Mouse (Mus musculus) stomach, postnatal 0 days (tissue): ENCODE results near the gene Xdh. TPM values are rescaled to one million over a fixed set of nuclear protein-coding genes. Genes with fewer than 3 reads are reported as not detected.
"Not testable (repeated sequence)": the region's sequence is repeated elsewhere in the genome, so short reads cannot be mapped to it uniquely, and the experiment has no call there.

Experiments
- ATAC-seq: fragments of 200-750 bp; cut with Nextera tagmentation; 2 replicates; pipeline ENCODE4 v1.8.0; 2017; ENCODE audit not compliant: low FRiP score, low TSS enrichment
- DNase-seq: peaks from one replicate; pipeline ENCODE4 v3.0.0-alpha.2; 2016; ENCODE audit warnings: low spot score
- H3K27ac ChIP-seq: fragments of 300-500 bp; sonication (generic); replicated peaks from 2 replicates; pipeline ENCODE4 v1.5.1; 2014; ENCODE audit warnings: mild to moderate bottlenecking, control low read depth
- H3K27me3 ChIP-seq: fragments of 300-500 bp; sonication (generic); 2 replicates; pipeline ENCODE4 v1.6.1; 2014; ENCODE audit warnings: low read length; ENCODE audit not compliant: control insufficient read depth, insufficient read depth
- H3K36me3 ChIP-seq: fragments of 300-500 bp; sonication (generic); 2 replicates; pipeline ENCODE4 v1.6.1; 2014; ENCODE audit warnings: low read length, mixed read lengths; ENCODE audit not compliant: control insufficient read depth, insufficient read depth
- H3K4me1 ChIP-seq: fragments of 300-500 bp; sonication (generic); replicated peaks from 2 replicates; pipeline ENCODE4 v1.6.1; 2014; ENCODE audit warnings: antibody characterized with exemption; ENCODE audit not compliant: control insufficient read depth, insufficient read depth
- H3K4me2 ChIP-seq: fragments of 300-500 bp; sonication (generic); replicated peaks from 2 replicates; pipeline ENCODE4 v1.6.1; 2014; ENCODE audit warnings: low read depth, mild to moderate bottlenecking, control low read depth, moderate library complexity
- H3K4me3 ChIP-seq: fragments of 300-500 bp; sonication (generic); 2 replicates; pipeline ENCODE4 v1.5.1; 2014; ENCODE audit warnings: low read depth, low read length, control low read depth
- H3K9ac ChIP-seq: fragments of 300-500 bp; sonication (generic); 2 replicates; pipeline ENCODE4 v1.6.1; 2014; ENCODE audit warnings: mild to moderate bottlenecking, low read length, control low read depth, mixed read lengths
- H3K9me3 ChIP-seq: fragments of 300-500 bp; sonication (generic); 2 replicates; pipeline ENCODE4 v1.6.1; 2016; ENCODE audit warnings: low read length; ENCODE audit not compliant: control insufficient read depth
- CTCF ChIP-seq: IDR thresholded peaks from 2 replicates; pipeline ENCODE4 v1.5.1; 2016; ENCODE audit warnings: antibody characterized with exemption, low read depth, mild to moderate bottlenecking, moderate library complexity
- EP300 ChIP-seq: optimal IDR thresholded peaks from 2 replicates; pipeline ENCODE3; 2016; ENCODE audit warnings: antibody characterized with exemption
- WGBS: fragments of 180-500 bp; shearing (Covaris S2); extraction: QIAGEN DNeasy Blood & Tissue Kit; methylation state at CpG from one replicate; pipeline ENCODE4 v1.1.7; 2014; 5-methylcytosine and 5-hydroxymethylcytosine counted together
- polyA plus RNA-seq: library from polyadenylated mRNA; unstranded; fragments of >200 nt; fragmentation: Nextera tagmentation; extraction: Ambion mirVana; gene quantifications from 2 replicates; pipeline ENCODE4 v1.2.1, GENCODE M21; 2015

The Xdh gene
- polyA plus RNA-seq, 1 experiment from 2014 or later = 16.4 TPM

DNA sequence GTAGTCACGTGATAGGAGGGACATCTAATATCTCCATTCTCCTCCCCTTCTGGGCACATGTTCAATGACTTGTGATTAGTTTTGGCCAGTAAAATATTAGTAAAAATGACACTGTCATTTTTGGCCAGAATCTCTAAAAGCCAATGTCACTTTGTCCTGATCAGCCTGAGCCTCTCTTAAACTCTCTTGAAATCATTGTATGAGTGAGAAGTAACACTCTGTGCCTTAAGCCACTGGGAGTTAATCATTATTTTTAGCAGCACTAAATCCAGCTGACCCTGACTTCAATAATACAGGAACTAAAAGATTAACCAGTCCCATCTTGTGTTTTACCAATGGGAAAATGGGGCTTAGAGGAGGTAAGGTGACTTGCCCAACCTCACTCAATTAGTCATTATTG is 102.6 kb downstream of the Xdh start:
- Histone ChIP-seq H3K9me3 (no peaks in the 10 kb centered on the region), H3K4me2 (no peak overlapping the region), H3K27me3 (no peaks in the 10 kb centered on the region), H3K9ac (no peak overlapping the region), H3K4me1 (no peaks in the 10 kb centered on the region), H3K36me3 (no peaks in the 10 kb centered on the region), H3K4me3 (no peak overlapping the region), H3K27ac (no peak overlapping the region)
- ATAC-seq (no peak), DNase-seq (no peak)
- no peak for TF ChIP-seq EP300
- no peak for TF ChIP-seq CTCF
- 90% methylated on average over 1 of the region's 1 CpGs for WGBS

DNA sequence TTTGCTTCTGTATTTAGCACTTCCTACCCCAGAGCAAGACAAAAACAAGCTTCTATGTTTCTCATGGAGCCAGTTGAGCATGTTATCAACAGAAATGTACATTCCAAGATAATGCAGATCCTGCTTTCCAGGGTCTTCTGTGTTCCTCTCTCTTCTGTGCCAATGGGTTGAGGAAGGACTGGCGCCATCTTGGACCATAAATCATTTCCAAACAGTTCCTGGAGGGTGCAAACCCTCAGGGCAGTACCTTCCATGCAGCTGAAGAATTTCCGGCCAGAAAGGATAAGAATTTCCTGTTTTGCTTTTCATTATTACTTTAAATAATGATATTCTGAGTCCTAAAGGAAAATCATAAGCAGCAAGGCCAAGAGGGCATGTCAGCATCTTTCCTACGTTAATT is 104.4 kb downstream of the Xdh start:
- H3K27ac ChIP-seq = no peak overlapping the region
- DNase-seq (no peak), ATAC-seq (no peak)
- no peak overlapping the region for H3K4me2 ChIP-seq
- no peak overlapping the region for H3K9ac ChIP-seq
- WGBS = 59% methylated on average over 3 of the region's 3 CpGs
- H3K27me3 ChIP-seq = no peaks in the 10 kb centered on the region
- H3K36me3 ChIP-seq = no peaks in the 10 kb centered on the region
- no peaks in the 10 kb centered on the region for H3K9me3 ChIP-seq
- no peak overlapping the region for H3K4me3 ChIP-seq
- no peaks in the 10 kb centered on the region for H3K4me1 ChIP-seq
- TF ChIP-seq CTCF (no peak), EP300 (no peak)

DNA sequence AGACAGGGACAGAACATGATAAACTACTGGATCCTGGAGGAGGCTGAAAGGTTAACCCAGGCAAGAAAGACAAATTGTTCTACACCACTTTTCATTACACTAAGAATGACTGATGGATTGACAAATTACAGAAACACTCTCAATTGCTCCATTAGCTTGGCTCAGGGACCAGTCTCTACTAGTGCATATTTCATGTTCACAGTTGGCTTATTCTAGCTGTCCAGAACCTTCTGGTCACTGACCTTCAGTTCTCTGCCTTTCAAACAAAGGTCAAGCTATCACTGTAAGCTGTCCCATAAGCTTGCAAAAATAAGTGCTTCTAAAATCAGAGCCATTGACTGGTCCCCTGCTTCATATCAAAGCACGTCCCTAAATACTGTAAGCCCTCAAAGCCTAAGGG is 107.0 kb downstream of the Xdh start:
- H3K9me3 ChIP-seq = no peaks in the 10 kb centered on the region
- no peak for TF ChIP-seq CTCF
- H3K9ac ChIP-seq = no peak overlapping the region
- no peak for DNase-seq
- H3K27ac ChIP-seq = no peak overlapping the region
- 65% methylated on average over 1 of the region's 1 CpGs for whole genome bisulfite sequencing
- H3K36me3 ChIP-seq = no peaks in the 10 kb centered on the region
- no peaks in the 10 kb centered on the region for H3K4me1 ChIP-seq
- no peaks in the 10 kb centered on the region for H3K27me3 ChIP-seq
- no peak for ATAC-seq
- H3K4me2 ChIP-seq = no peak overlapping the region
- no peak overlapping the region for H3K4me3 ChIP-seq

DNA sequence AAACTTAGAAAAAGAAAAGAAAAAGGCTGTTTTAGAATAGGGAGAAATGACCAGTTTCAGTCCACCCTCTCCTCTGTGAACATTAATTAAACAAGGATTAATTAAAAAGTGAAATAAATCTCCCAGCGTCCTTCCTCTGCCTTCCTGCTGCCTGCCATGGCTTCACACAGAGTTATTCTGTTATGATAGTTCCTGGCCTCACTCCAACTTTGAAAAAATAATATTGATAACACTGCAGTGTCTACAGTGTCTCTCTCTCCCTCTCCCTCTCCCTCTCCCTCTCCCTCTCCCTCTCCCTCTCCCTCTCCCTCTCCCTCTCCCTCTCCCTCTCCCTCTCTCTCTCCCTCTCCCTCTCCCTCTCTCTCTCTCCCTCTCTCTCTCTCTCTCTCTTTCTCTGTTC is 110.1 kb downstream of the Xdh start:
- not testable (repeated sequence) for ATAC-seq
- WGBS = 27% methylated on average over 1 of the region's 1 CpGs

DNA sequence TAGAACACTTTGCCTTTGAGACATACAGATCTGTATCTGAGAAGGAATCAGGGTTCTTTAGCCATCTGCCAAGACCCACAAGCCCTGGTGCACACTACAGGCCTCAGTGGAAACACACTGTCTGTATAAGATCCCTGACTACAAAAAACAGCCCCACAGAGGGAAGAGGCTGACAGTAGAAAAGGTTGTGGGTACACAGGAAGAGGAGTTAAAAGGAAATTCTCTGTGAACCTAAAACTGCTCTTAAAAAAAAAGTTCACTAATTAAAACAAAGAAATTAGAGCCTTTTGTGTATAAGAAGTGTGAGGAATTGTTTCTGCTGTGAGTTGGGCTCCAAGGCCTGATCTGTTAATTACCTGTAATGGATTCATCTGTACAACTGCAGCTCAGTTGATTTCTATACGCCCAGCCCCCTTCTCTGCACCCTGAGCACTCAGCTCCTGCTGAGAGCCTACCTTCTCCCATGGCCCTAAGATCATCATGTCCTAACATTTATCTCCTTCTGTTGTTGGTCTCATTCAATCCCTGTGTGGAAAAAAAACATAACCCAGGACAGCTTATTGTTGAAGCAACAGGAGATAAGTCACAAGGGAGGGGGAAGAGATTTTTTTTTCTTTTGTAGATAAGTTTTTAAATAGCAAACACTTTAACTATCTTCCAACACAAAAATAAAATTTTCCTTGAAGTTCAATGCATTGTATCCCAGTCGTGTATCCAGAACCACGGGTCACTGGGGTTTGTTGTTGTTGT is 110.7 kb downstream of the Xdh start:
- Histone ChIP-seq H3K36me3 (no peaks in the 10 kb centered on the region), H3K4me2 (no peak overlapping the region), H3K4me1 (no peaks in the 10 kb centered on the region), H3K9ac (no peak overlapping the region), H3K27me3 (no peaks in the 10 kb centered on the region), H3K27ac (no peak overlapping the region), H3K9me3 (no peaks in the 10 kb centered on the region), H3K4me3 (no peak overlapping the region)
- DNase-seq (no peak), ATAC-seq (no peak)
- 63% methylated on average over 3 of the region's 3 CpGs for WGBS
- no peak for TF ChIP-seq CTCF
- no peak for TF ChIP-seq EP300

More for the DNA sequence above, 110.1 kb downstream of the Xdh start:
- not testable (repeated sequence) for H3K4me2 ChIP-seq, H3K4me1 ChIP-seq, H3K27me3 ChIP-seq, H3K36me3 ChIP-seq, H3K27ac ChIP-seq, DNase-seq, H3K4me3 ChIP-seq, H3K9ac ChIP-seq, H3K9me3 ChIP-seq

DNA sequence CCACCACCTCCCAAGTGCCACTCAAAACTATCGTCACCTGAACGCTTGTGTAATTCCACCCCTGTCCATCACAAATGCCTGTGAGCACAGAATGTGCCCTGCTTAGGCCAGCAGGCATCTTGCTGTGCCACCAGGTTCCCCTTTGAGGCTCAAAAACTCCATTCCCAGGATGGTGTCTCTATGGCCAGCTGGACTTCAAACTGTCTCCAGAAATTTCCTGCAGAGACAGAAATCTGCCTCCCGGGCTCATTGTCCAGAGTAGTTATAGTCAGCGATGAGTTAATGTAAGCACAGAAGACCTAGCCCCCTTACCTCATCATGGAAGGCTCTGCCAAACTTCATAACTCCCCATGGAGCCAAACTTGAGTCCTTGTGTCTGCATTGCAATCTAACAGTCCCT is 112.8 kb downstream of the Xdh start:
- WGBS = 80% methylated on average over 4 of the region's 4 CpGs

More for the DNA sequence above, 112.8 kb downstream of the Xdh start:
- H3K27me3 ChIP-seq = no peaks in the 10 kb centered on the region
- H3K4me3 ChIP-seq = no peak overlapping the region
- no peak for DNase-seq
- ATAC-seq = no peak
- H3K27ac ChIP-seq = no peak overlapping the region
- no peak overlapping the region for H3K4me2 ChIP-seq
- H3K4me1 ChIP-seq = no peaks in the 10 kb centered on the region
- no peaks in the 10 kb centered on the region for H3K9me3 ChIP-seq
- TF ChIP-seq CTCF (no peak), EP300 (no peak)
- no peak overlapping the region for H3K9ac ChIP-seq
- H3K36me3 ChIP-seq = no peaks in the 10 kb centered on the region
